Mouse (Mus musculus): Measurements from ENCODE around the gene Mrps16. TPM values are rescaled to one million over a fixed set of nuclear protein-coding genes. Genes with fewer than 3 reads are reported as not detected.
A peak's percentile ranks its signal among the peaks of the same experiment; 100 is the strongest.

The Mrps16 gene
- total and polyA plus RNA-seq, 3 experiments = 112 to 132 TPM; not detected in 1

- peak; percentile 3; the same call in 1 of the 2 replicates for TF ChIP-seq MEF2A (IDR thresholded peaks at IDR 0.05; ENCODE audit: extremely low read depth, insufficient replicate concordance, low read depth, low read length, poor library complexity, severe bottlenecking)
- TF ChIP-seq EP300 (IDR thresholded peaks at IDR 0.05; ENCODE audit: low read depth in 1 of 2, low read length in 2 of 2) = peak in 1 of 2 experiments; percentile 31; a peak in 1 of 4 replicates
- no peak for TF ChIP-seq ZNF384 (IDR thresholded peaks at IDR 0.05; ENCODE audit: low read depth, low read length)
- TF ChIP-seq POLR2AphosphoS2 (IDR thresholded peaks at IDR 0.05; ENCODE audit: low read length) = peak; percentile 83
These were observed at the start of gene Mrps16 (continued) for GRCm38 (mm10) chr14:20393205-20393913.

GRCm38 (mm10) chr14:20442252-20442651 is 48.8 kb upstream of the Mrps16 start:
- Histone ChIP-seq H3K9me3 (replicated peaks; ENCODE audit: insufficient read depth, low read length) (no peaks in the 10 kb centered on the region), H3K36me3 (ENCODE audit: control insufficient read depth in 1 of 2, insufficient read depth in 2 of 2, low read length in 2 of 2) (no peaks in the 10 kb centered on the region), H3K79me2 (ENCODE audit: control insufficient read depth, insufficient read depth, low read length, poor library complexity) (no peaks in the 10 kb centered on the region), H3K27ac (ENCODE audit: control insufficient read depth, low read depth, low read length) (no peak overlapping the region), H3K4me1 (ENCODE audit: control insufficient read depth in 1 of 2, insufficient read depth in 2 of 2, low read length in 2 of 2) (no peaks in the 10 kb centered on the region), H3K9ac (ENCODE audit: control insufficient read depth, low read depth, low read length, poor library complexity, severe bottlenecking) (no peak overlapping the region), H3K27me3 (ENCODE audit: control insufficient read depth in 1 of 2, insufficient read depth in 2 of 2, low read length in 2 of 2) (no peaks in the 10 kb centered on the region), H3K4me3 (ENCODE audit: control insufficient read depth in 1 of 2, insufficient read depth in 1 of 2, low read depth in 2 of 2, low read length in 2 of 2) (no peak overlapping the region)
- DNase-seq (ENCODE audit: low read depth, low spot score) = no peak
- TF ChIP-seq NRF1 (IDR thresholded peaks at IDR 0.05; ENCODE audit: insufficient read depth, low read depth, low read length, poor library complexity, severe bottlenecking) (no peak), RAD21 (IDR thresholded peaks at IDR 0.05; ENCODE audit: low read depth, low read length) (no peak), TAL1 (IDR thresholded peaks at IDR 0.05; ENCODE audit: low read length) (no peak), MEF2A (IDR thresholded peaks at IDR 0.05; ENCODE audit: extremely low read depth, insufficient replicate concordance, low read depth, low read length, poor library complexity, severe bottlenecking) (no peak), POLR2AphosphoS2 (IDR thresholded peaks at IDR 0.05; ENCODE audit: low read length) (no peak), MYB (IDR thresholded peaks at IDR 0.05; ENCODE audit: low read depth, low read length) (no peak)

- no peak overlapping the region for H3K27ac ChIP-seq (ENCODE audit: control insufficient read depth, low read depth, low read length)
- TF ChIP-seq CTCF (IDR thresholded peaks at IDR 0.05 in 2 of 3, conservative IDR thresholded peaks at IDR 0.05 in 1 of 3; ENCODE audit: control insufficient read depth in 1 of 3, insufficient read depth in 1 of 3, low read depth in 2 of 3, low read length in 3 of 3, poor library complexity in 1 of 3, severe bottlenecking in 1 of 3) (no peak), MAX (IDR thresholded peaks at IDR 0.05; ENCODE audit: low read length) (no peak), E2F4 (IDR thresholded peaks at IDR 0.05; ENCODE audit: borderline replicate concordance, low read depth, low read length) (no peak)
- DNase-seq (ENCODE audit: low read depth, low spot score) = no peak
These were observed 43.5 kb upstream of the Mrps16 start for GRCm38 (mm10) chr14:20436976-20437375.

More at GRCm38 (mm10) chr14:20436976-20437375, 43.5 kb upstream of the Mrps16 start:
- H3K36me3 ChIP-seq (ENCODE audit: control insufficient read depth in 1 of 2, insufficient read depth in 2 of 2, low read length in 2 of 2) = no peaks in the 10 kb centered on the region
- H3K4me1 ChIP-seq (ENCODE audit: control insufficient read depth in 1 of 2, insufficient read depth in 2 of 2, low read length in 2 of 2) = no peaks in the 10 kb centered on the region
- no peak overlapping the region for H3K9ac ChIP-seq (ENCODE audit: control insufficient read depth, low read depth, low read length, poor library complexity, severe bottlenecking)
- no peak overlapping the region for H3K4me3 ChIP-seq (ENCODE audit: control insufficient read depth in 1 of 2, insufficient read depth in 1 of 2, low read depth in 2 of 2, low read length in 2 of 2)
- H3K27me3 ChIP-seq (ENCODE audit: control insufficient read depth in 1 of 2, insufficient read depth in 2 of 2, low read length in 2 of 2) = no peaks in the 10 kb centered on the region
- no peaks in the 10 kb centered on the region for H3K79me2 ChIP-seq (ENCODE audit: control insufficient read depth, insufficient read depth, low read length, poor library complexity)
- H3K9me3 ChIP-seq (replicated peaks; ENCODE audit: insufficient read depth, low read length) = no peaks in the 10 kb centered on the region

All from MEL (cell line).